Mouse (Mus musculus) midbrain, postnatal 0 days (tissue): ENCODE results near the gene Olfr982. TPM values are rescaled to one million over a fixed set of nuclear protein-coding genes. Genes with fewer than 3 reads are reported as not detected.

Experiments used
- ATAC-seq: fragments of 200-750 bp; cut with Nextera tagmentation; 2 replicates; pipeline ENCODE4 v1.8.0; 2017; ENCODE audit warnings: moderate number of reproducible peaks, mild to moderate bottlenecking, moderate TSS enrichment, moderate library complexity; ENCODE audit not compliant: low FRiP score
- DNase-seq: peaks from one replicate; pipeline ENCODE4 v3.0.0-alpha.2; 2015; ENCODE audit warnings: low spot score
- H3K27ac ChIP-seq: fragments of 300-500 bp; sonication (generic); 2 replicates; pipeline ENCODE4 v1.5.1; 2014; ENCODE audit warnings: low read depth, mild to moderate bottlenecking, low read length, mixed read lengths
- H3K27me3 ChIP-seq: fragments of 300-500 bp; sonication (generic); 2 replicates; pipeline ENCODE4 v1.6.1; 2014; ENCODE audit warnings: low read length, control low read depth, mixed read lengths; ENCODE audit not compliant: insufficient read depth
- H3K36me3 ChIP-seq: fragments of 300-500 bp; sonication (generic); 2 replicates; pipeline ENCODE4 v1.6.1; 2014; ENCODE audit warnings: low read length, control low read depth, mixed read lengths; ENCODE audit not compliant: insufficient read depth
- H3K4me1 ChIP-seq: fragments of 300-500 bp; sonication (generic); 2 replicates; pipeline ENCODE4 v1.6.1; 2014; ENCODE audit warnings: mild to moderate bottlenecking, control low read depth, antibody characterized with exemption, low read length, mixed read lengths; ENCODE audit not compliant: insufficient read depth
- H3K4me2 ChIP-seq: fragments of 300-500 bp; sonication (generic); 2 replicates; pipeline ENCODE4 v1.6.1; 2014; ENCODE audit warnings: low read depth, mild to moderate bottlenecking, low read length, mixed read lengths; ENCODE audit not compliant: poor library complexity, severe bottlenecking
- H3K4me3 ChIP-seq: fragments of 300-500 bp; sonication (generic); 2 replicates; pipeline ENCODE4 v1.5.1; 2014; ENCODE audit warnings: low read depth, mild to moderate bottlenecking, low read length, moderate library complexity
- H3K9ac ChIP-seq: fragments of 300-500 bp; sonication (generic); replicated peaks from 2 replicates; pipeline ENCODE4 v1.6.1; 2014; ENCODE audit warnings: mild to moderate bottlenecking, low read length, moderate library complexity, mixed read lengths; ENCODE audit not compliant: poor library complexity, severe bottlenecking
- H3K9me3 ChIP-seq: fragments of 300-500 bp; sonication (generic); 2 replicates; pipeline ENCODE4 v1.6.1; 2016; ENCODE audit warnings: low read length, control low read depth
- CTCF ChIP-seq: IDR thresholded peaks from 2 replicates; pipeline ENCODE4 v1.5.1; 2016; ENCODE audit warnings: antibody characterized with exemption, mild to moderate bottlenecking
- WGBS: fragments of 180-500 bp; shearing (Covaris S2); extraction: QIAGEN DNeasy Blood & Tissue Kit; methylation state at CpG from one replicate; pipeline ENCODE4 v1.1.7; 2014; 5-methylcytosine and 5-hydroxymethylcytosine counted together
- polyA plus RNA-seq: library from polyadenylated mRNA; unstranded; fragments of >200 nt; fragmentation: Nextera tagmentation; extraction: Ambion mirVana; gene quantifications from 2 replicates; pipeline ENCODE4 v1.2.1, GENCODE M21; 2015
- total RNA-seq: library from RNA; depleted of rRNA; stranded (reverse); fragments of >200 nt; gene quantifications from 2 replicates; pipeline ENCODE4 v1.2.3, GENCODE M21; 2014; rRNA removed

The Olfr982 gene
- total RNA-seq = not detected in 2 replicates
- polyA plus RNA-seq = not detected in 2 replicates

GRCm38 (mm10) chr9:40073529-40073928 is at the start of gene Olfr982:
TSS of gene Olfr982 (plus strand) at chr9:40073829.
- H3K4me1 ChIP-seq = no peaks in the 10 kb centered on the region
- H3K36me3 ChIP-seq = no peaks in the 10 kb centered on the region
- TF ChIP-seq CTCF = no peak
- no peak within 1 kb of the TSS for H3K27ac ChIP-seq
- no peak within 1 kb of the TSS for H3K4me3 ChIP-seq
- DNase-seq (no peak), ATAC-seq (no peak)
- H3K4me2 ChIP-seq = no peak within 1 kb of the TSS
- H3K9ac ChIP-seq = no peak within 1 kb of the TSS
- no peaks in the 10 kb centered on the region for H3K27me3 ChIP-seq
- H3K9me3 ChIP-seq = no peaks in the 10 kb centered on the region
- 88% methylated on average over 2 of the region's 2 CpGs for WGBS

DNA sequence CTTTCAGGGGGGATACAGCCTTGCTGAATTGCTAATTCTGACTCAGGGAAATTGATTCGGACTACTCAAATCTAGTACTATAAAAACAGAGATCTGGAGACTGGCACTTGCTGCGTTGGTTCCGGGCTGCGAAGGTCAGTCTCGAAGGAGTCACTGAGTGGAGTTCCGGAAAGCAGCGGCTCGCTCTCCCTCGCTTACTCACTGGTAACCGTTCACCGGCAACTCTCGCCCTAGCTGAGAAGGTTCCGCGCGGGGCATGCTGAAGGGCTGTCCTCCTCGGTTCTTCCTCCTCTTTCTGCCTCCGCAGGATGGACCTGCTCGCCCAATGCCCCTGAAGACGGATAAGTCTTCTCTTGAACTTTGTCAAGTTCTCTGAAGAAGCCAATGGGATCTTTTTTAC is 23.5 kb upstream of the Olfr982 start:
- no peak for TF ChIP-seq CTCF
- no peak for ATAC-seq
- no peaks in the 10 kb centered on the region for H3K4me1 ChIP-seq

GRCm38 (mm10) chr9:40093495-40093894 is 19.9 kb downstream of the Olfr982 start, which contains the start of gene Olfr983:
TSS of gene Olfr983 (minus strand) at chr9:40093595.
- no peaks in the 10 kb centered on the region for H3K36me3 ChIP-seq
- no peaks in the 10 kb centered on the region for H3K27me3 ChIP-seq
- no peaks in the 10 kb centered on the region for H3K9me3 ChIP-seq
- no peak for ATAC-seq
- no peaks in the 10 kb centered on the region for H3K4me1 ChIP-seq
- H3K9ac ChIP-seq = no peak within 1 kb of the TSS
- no peak for TF ChIP-seq CTCF
- WGBS = 79% methylated on average over 2 of the region's 2 CpGs
- DNase-seq = no peak
- no peak within 1 kb of the TSS for H3K4me2 ChIP-seq
- H3K4me3 ChIP-seq = no peak within 1 kb of the TSS
- no peak within 1 kb of the TSS for H3K27ac ChIP-seq

More for the DNA sequence above, 23.5 kb upstream of the Olfr982 start:
- Histone ChIP-seq H3K36me3 (no peaks in the 10 kb centered on the region), H3K4me3 (no peak overlapping the region), H3K27me3 (no peaks in the 10 kb centered on the region), H3K9me3 (no peaks in the 10 kb centered on the region), H3K9ac (no peak overlapping the region), H3K27ac (no peak overlapping the region), H3K4me2 (no peak overlapping the region)
- no peak for DNase-seq
- WGBS = 92% methylated on average over 19 of the region's 19 CpGs

GRCm38 (mm10) chr9:40094769-40095168 is 21.1 kb downstream of the Olfr982 start:
- H3K4me2 ChIP-seq = no peak overlapping the region

DNA sequence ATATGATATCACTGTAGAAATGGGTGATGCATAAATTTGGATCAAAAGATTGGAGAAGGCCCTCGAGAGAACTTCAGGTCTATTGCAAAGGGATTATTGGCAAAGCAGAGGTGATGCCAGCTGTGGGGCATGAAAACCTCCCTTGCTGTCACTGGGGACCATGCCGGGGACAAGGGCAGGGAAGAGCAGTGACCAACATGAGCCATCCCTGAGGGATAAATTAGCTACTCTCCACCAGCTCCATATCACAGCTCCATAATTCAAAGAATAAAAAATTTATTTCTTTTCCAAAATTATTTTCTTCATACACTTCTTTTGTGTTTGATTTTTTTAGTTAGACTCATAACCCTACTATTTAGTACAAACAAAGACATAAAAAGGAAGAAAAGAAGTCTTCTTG is 40.5 kb downstream of the Olfr982 start, which contains the start of gene Olfr984:
Gene Olfr984, minus strand, starts transcription at position 101 of the 400 bp plus-strand sequence.
- Histone ChIP-seq H3K4me3 (no peak within 1 kb of the TSS), H3K27me3 (no peaks in the 10 kb centered on the region), H3K4me2 (no peak within 1 kb of the TSS), H3K9me3 (no peaks in the 10 kb centered on the region), H3K4me1 (no peaks in the 10 kb centered on the region), H3K27ac (no peak within 1 kb of the TSS), H3K9ac (no peak within 1 kb of the TSS), H3K36me3 (no peaks in the 10 kb centered on the region)
- WGBS = 82% methylated on average over 2 of the region's 2 CpGs
- TF ChIP-seq CTCF = no peak
- DNase-seq (no peak), ATAC-seq (no peak)

More at GRCm38 (mm10) chr9:40094769-40095168, 21.1 kb downstream of the Olfr982 start:
- WGBS = 68% methylated on average over 3 of the region's 3 CpGs
- TF ChIP-seq CTCF = no peak
- no peak overlapping the region for H3K4me3 ChIP-seq
- no peak overlapping the region for H3K27ac ChIP-seq
- no peaks in the 10 kb centered on the region for H3K36me3 ChIP-seq
- H3K27me3 ChIP-seq = no peaks in the 10 kb centered on the region
- H3K9ac ChIP-seq = no peak overlapping the region
- H3K9me3 ChIP-seq = no peaks in the 10 kb centered on the region
- no peaks in the 10 kb centered on the region for H3K4me1 ChIP-seq
- no peak for DNase-seq
- ATAC-seq = no peak

DNA sequence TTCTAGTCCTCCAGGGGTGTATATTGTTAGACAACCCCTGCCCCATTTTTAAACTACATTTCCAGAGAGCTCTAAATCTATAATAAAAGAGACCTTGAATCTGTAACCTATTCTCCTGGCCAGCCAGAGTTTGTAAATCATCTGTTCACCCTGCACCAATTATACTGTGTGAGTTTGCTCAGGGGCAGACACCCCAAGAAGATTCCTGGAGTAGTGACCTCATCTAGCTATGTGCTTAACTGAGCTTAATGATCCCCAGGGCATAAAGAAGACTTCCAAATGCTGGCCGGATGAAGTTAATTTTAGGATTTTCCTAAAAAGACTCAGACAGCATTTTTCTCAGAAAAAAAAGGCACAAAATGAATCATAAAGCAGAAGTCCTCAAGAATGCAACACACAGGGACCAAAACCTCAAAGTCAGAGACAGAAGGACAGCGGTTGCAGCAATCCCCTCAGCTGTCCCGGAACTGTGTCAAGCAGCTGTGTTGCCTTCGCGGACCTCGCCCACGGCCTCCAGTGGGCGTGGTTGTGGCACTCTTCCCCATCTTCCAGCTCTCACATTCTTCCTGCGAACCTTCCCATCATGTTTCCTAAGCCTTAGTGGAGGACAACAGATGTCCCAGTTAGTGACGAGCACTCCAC is 43.1 kb downstream of the Olfr982 start:
- ATAC-seq (no peak), DNase-seq (no peak)
- TF ChIP-seq CTCF = no peak
- Histone ChIP-seq H3K36me3 (no peaks in the 10 kb centered on the region), H3K4me1 (no peaks in the 10 kb centered on the region), H3K9me3 (no peaks in the 10 kb centered on the region), H3K4me3 (no peak overlapping the region), H3K4me2 (no peak overlapping the region), H3K27me3 (no peaks in the 10 kb centered on the region), H3K27ac (no peak overlapping the region), H3K9ac (no peak overlapping the region)
- WGBS = 62% methylated on average over 10 of the region's 10 CpGs
